Comparison of ENCODE assay signal across 8 mouse cellular contexts in the genomic region with DNA sequence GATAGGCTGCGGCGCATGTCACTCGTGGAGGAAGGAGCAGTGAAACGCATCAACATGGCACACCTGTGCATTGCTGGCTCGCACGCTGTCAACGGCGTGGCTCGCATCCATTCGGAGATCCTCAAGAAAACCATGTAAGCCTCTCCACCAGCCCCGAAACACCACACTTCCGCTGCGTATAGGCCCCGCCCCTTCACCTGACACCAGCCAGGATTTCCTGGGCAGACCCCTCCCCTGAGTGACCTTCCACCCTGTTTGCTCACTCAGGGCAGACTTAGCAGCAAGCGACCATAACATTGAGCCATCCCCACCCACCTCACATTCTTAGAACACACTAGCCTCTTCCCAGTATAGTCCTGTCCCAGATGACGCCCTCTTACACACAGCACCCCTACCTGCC. TPM values are rescaled to one million over a fixed set of nuclear protein-coding genes. Genes with fewer than 3 reads are reported as not detected.
DNase-seq lines count a peak whose midpoint lies in the region; ATAC-seq lines count a peak whose summit lies in the region.

No protein-coding gene starts in this region.

- H3K4me2 ChIP-seq in kidney, embryonic 16.5 days (replicated peaks; ENCODE audit: low read depth, low read length): peak overlapping the region; percentile 62
- H3K4me2 ChIP-seq in limb, embryonic 15.5 days: peak overlapping the region; percentile 35

- no peaks in the 10 kb centered on the region for H3K9me3 ChIP-seq in kidney, embryonic 16.5 days (ENCODE audit: low read length)
- H3K9me3 ChIP-seq in forebrain, embryonic 10.5 days: no peaks in the 10 kb centered on the region
- H3K9me3 ChIP-seq in limb, embryonic 15.5 days: no peaks in the 10 kb centered on the region

- peak overlapping the region; percentile 40 for H3K4me3 ChIP-seq in kidney, embryonic 16.5 days (ENCODE audit: low read length)
- peak overlapping the region; percentile 47 for H3K4me3 ChIP-seq in forebrain, embryonic 10.5 days
- peak overlapping the region; percentile 22; the same call in 1 of the 2 replicates for H3K4me3 ChIP-seq in limb, embryonic 15.5 days

- 9% methylated on average over 16 of the region's 16 CpGs for WGBS in kidney, embryonic 16.5 days
- 3% methylated on average over 16 of the region's 16 CpGs for WGBS in forebrain, embryonic 10.5 days
- WGBS in limb, embryonic 15.5 days: 4% methylated on average over 16 of the region's 16 CpGs

- H3K4me1 ChIP-seq in kidney, embryonic 16.5 days (ENCODE audit: insufficient read depth, low read length): peaks cover 36% of the 10 kb centered on the region
- H3K4me1 ChIP-seq in forebrain, embryonic 10.5 days: peaks cover 32% of the 10 kb centered on the region
- peaks cover 14% of the 10 kb centered on the region for H3K4me1 ChIP-seq in limb, embryonic 15.5 days

- ATAC-seq in kidney, embryonic 16.5 days (ENCODE audit: low FRiP score, low TSS enrichment): peak; percentile 39; the same call in 1 of the 2 replicates
- ATAC-seq in limb, embryonic 15.5 days (ENCODE audit: insufficient number of reproducible peaks, low FRiP score, low TSS enrichment, low read depth): no peak

- no peak overlapping the region for H3K27ac ChIP-seq in kidney, embryonic 16.5 days (ENCODE audit: low read length)
- peak overlapping the region; percentile 48; the same call in 1 of the 2 replicates for H3K27ac ChIP-seq in forebrain, embryonic 10.5 days
- H3K27ac ChIP-seq in limb, embryonic 15.5 days: no peak overlapping the region

- H3K27me3 ChIP-seq in kidney, embryonic 16.5 days (ENCODE audit: insufficient read depth, low read length): no peaks in the 10 kb centered on the region
- H3K27me3 ChIP-seq in forebrain, embryonic 10.5 days (ENCODE audit: poor library complexity, severe bottlenecking): peaks cover 31% of the 10 kb centered on the region
- H3K27me3 ChIP-seq in limb, embryonic 15.5 days: no peaks in the 10 kb centered on the region

- DNase-seq in kidney, postnatal 14 days: no peak
- DNase-seq in forebrain, embryonic 10.5 days (ENCODE audit: extremely low spot score, low spot score): no peak
- DNase-seq in naive thymus-derived CD4-positive, alpha-beta T cell, adult 2 months (ENCODE audit: low read depth): peak; percentile 73
- DNase-seq in adrenal gland, adult 2 months: no peak
- no peak for DNase-seq in adrenal gland, postnatal 4 days (ENCODE audit: low spot score in 2 of 2)
- no peak for DNase-seq in layer of hippocampus, adult 18-20 months (ENCODE audit: low spot score in 2 of 2)

- no peaks in the 10 kb centered on the region for H3K36me3 ChIP-seq in kidney, embryonic 16.5 days (ENCODE audit: insufficient read depth, low read length)
- no peaks in the 10 kb centered on the region for H3K36me3 ChIP-seq in forebrain, embryonic 10.5 days (replicated peaks)
- no peaks in the 10 kb centered on the region for H3K36me3 ChIP-seq in limb, embryonic 15.5 days

- peak overlapping the region; percentile 58 for H3K9ac ChIP-seq in kidney, embryonic 16.5 days (replicated peaks; ENCODE audit: low read length)
- H3K9ac ChIP-seq in limb, embryonic 15.5 days: no peak overlapping the region

RNA-seq across cellular contexts. Expression of a gene that starts 5.6 kb away (rescaled TPM):
- 36.2 and 38.3 TPM in 2 replicates for polyA plus RNA-seq in kidney, embryonic 16.5 days (2015; fragmentation: Nextera tagmentation; extraction: Ambion mirVana)
- 0.83 and 2.0 TPM in 2 replicates for polyA plus RNA-seq in forebrain, embryonic 10.5 days (2016; fragmentation: Nextera tagmentation; extraction: Ambion mirVana)
- 23.4 and 89.0 TPM in 2 replicates for polyA plus RNA-seq in limb, embryonic 15.5 days (2015; fragmentation: Nextera tagmentation; extraction: Ambion mirVana)
- total RNA-seq in adrenal gland, adult 2 months (2021): 10 to 100 TPM; 48.3 to 94.0 TPM
- polyA plus RNA-seq in adrenal gland, adult 2 months (2012; rRNA removed): 97.8 and 115 TPM in 2 replicates
- total RNA-seq in adrenal gland, postnatal 4 days (2021): 100 to 1,000 TPM in 1 of 2 experiments, 10 to 100 TPM in 1; 81.8 to 113 TPM
- total RNA-seq in layer of hippocampus, adult 18-20 months (2021): 10 to 100 TPM; 26.4 to 27.2 TPM

RNA-seq across cellular contexts. Expression of a gene that starts 9.3 kb away (rescaled TPM):
- polyA plus RNA-seq in kidney, embryonic 16.5 days (2015; fragmentation: Nextera tagmentation; extraction: Ambion mirVana): 105 and 121 TPM in 2 replicates
- polyA plus RNA-seq in forebrain, embryonic 10.5 days (2016; fragmentation: Nextera tagmentation; extraction: Ambion mirVana): 15.6 and 17.0 TPM in 2 replicates
- polyA plus RNA-seq in limb, embryonic 15.5 days (2015; fragmentation: Nextera tagmentation; extraction: Ambion mirVana): 35.8 and 38.8 TPM in 2 replicates
- 10 to 100 TPM; 31.4 to 37.0 TPM for total RNA-seq in adrenal gland, adult 2 months (2021)
- polyA plus RNA-seq in adrenal gland, adult 2 months (2012; rRNA removed): 79.6 and 84.5 TPM in 2 replicates
- total RNA-seq in adrenal gland, postnatal 4 days (2021): 10 to 100 TPM; 48.5 to 55.9 TPM
- total RNA-seq in layer of hippocampus, adult 18-20 months (2021): 10 to 100 TPM; 29.4 to 32.4 TPM

RNA-seq across cellular contexts. Expression of a gene that starts 26.3 kb away (rescaled TPM):
- 132 and 150 TPM in 2 replicates for polyA plus RNA-seq in kidney, embryonic 16.5 days (2015; fragmentation: Nextera tagmentation; extraction: Ambion mirVana)
- 201 TPM in 2 replicates for polyA plus RNA-seq in forebrain, embryonic 10.5 days (2016; fragmentation: Nextera tagmentation; extraction: Ambion mirVana)
- polyA plus RNA-seq in limb, embryonic 15.5 days (2015; fragmentation: Nextera tagmentation; extraction: Ambion mirVana): 115 TPM in 2 replicates
- total RNA-seq in adrenal gland, adult 2 months (2021): 100 to 1,000 TPM; 141 to 286 TPM
- polyA plus RNA-seq in adrenal gland, adult 2 months (2012; rRNA removed): 346 and 350 TPM in 2 replicates
- 100 to 1,000 TPM; 270 to 308 TPM for total RNA-seq in adrenal gland, postnatal 4 days (2021)
- total RNA-seq in layer of hippocampus, adult 18-20 months (2021): 100 to 1,000 TPM; 196 to 207 TPM

RNA-seq across cellular contexts. Expression of a gene that starts 28.7 kb away (rescaled TPM):
- 6.0 and 6.2 TPM in 2 replicates for polyA plus RNA-seq in kidney, embryonic 16.5 days (2015; fragmentation: Nextera tagmentation; extraction: Ambion mirVana)
- 2.8 and 3.1 TPM in 2 replicates for polyA plus RNA-seq in forebrain, embryonic 10.5 days (2016; fragmentation: Nextera tagmentation; extraction: Ambion mirVana)
- polyA plus RNA-seq in limb, embryonic 15.5 days (2015; fragmentation: Nextera tagmentation; extraction: Ambion mirVana): 0.96 and 1.4 TPM in 2 replicates
- 10 to 100 TPM; 12.1 to 14.0 TPM for total RNA-seq in adrenal gland, adult 2 months (2021)
- 14.3 and 18.1 TPM in 2 replicates for polyA plus RNA-seq in adrenal gland, adult 2 months (2012; rRNA removed)
- 10 to 100 TPM; 17.8 to 18.3 TPM for total RNA-seq in adrenal gland, postnatal 4 days (2021)
- total RNA-seq in layer of hippocampus, adult 18-20 months (2021): 100 to 1,000 TPM; 415 to 436 TPM

RNA-seq across cellular contexts. Expression of a gene that starts 48.9 kb away (rescaled TPM):
- polyA plus RNA-seq in kidney, embryonic 16.5 days (2015; fragmentation: Nextera tagmentation; extraction: Ambion mirVana): 25.9 and 28.7 TPM in 2 replicates
- 12.6 and 14.5 TPM in 2 replicates for polyA plus RNA-seq in forebrain, embryonic 10.5 days (2016; fragmentation: Nextera tagmentation; extraction: Ambion mirVana)
- 14.6 and 16.2 TPM in 2 replicates for polyA plus RNA-seq in limb, embryonic 15.5 days (2015; fragmentation: Nextera tagmentation; extraction: Ambion mirVana)
- total RNA-seq in adrenal gland, adult 2 months (2021): 10 to 100 TPM; 36.1 to 38.5 TPM
- polyA plus RNA-seq in adrenal gland, adult 2 months (2012; rRNA removed): 150 and 161 TPM in 2 replicates
- total RNA-seq in adrenal gland, postnatal 4 days (2021): 10 to 100 TPM; 61.1 to 62.0 TPM
- total RNA-seq in layer of hippocampus, adult 18-20 months (2021): 10 to 100 TPM; 82.2 to 89.6 TPM
